Mouse (Mus musculus): ENCODE measurements around the gene Dhcr24. TPM values are rescaled to one million over a fixed set of nuclear protein-coding genes. Genes with fewer than 3 reads are reported as not detected.
A peak's percentile ranks its signal among the peaks of the same experiment; 100 is the strongest.

Gene Dhcr24
- polyA plus RNA-seq, 1 experiment: 86.9 TPM

DNA sequence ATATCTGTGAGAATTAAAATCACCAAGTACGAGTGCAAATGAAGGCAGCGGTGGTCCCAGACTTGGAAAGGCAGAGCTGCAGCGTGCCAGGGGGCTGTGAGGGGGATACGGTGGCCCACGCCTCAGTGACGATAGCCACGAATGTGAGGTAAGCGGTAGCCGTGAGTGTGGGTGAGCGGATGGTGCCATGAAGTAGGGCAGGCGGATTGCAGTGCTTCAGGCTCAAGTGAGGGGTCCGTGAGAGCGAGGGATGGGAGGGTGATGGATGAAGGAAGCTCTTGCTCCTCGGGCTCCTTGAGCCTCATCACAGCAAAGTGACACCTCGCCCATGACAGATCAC is 21.0 kb downstream of the Dhcr24 start:
- TF ChIP-seq GATA1 (IDR thresholded peaks at IDR 0.05; ENCODE audit: low read length): no peak

DNA sequence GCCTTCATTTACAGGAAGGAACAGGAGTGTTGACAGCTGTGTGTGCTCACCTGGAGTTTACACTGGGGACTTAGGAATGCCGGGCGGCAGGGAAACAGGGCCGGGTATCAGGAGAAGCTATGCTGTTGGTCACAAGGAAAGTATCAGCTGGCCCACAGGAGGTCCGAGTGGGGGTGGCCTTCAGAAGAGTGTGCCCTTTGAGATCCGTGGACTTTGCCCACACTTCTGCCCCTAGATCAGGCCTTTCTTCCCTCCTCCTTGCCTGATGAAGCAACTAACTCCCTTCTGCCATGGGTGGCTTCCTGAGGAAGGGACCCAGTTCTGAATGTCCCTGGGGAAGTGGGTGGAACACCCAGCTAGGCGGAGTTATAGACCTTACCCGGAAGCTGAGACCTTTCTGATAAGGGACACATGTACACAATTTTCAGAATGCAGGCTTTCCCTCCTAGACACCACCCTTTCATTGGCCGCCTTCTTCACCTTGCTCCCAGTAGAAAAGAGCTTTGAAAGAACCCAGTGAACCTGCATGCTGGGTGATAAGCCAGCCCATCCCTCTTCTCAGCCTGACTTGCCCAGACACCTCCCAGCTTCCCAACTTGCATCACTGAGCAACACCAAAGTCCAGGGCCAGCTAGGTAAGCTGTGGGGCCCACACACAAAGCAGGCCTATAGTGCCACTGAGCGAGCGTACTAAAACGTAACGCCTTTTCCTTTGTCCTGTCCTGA is 21.8 kb downstream of the Dhcr24 start:
- no peak for TF ChIP-seq GATA1 (IDR thresholded peaks at IDR 0.05; ENCODE audit: low read length)

DNA sequence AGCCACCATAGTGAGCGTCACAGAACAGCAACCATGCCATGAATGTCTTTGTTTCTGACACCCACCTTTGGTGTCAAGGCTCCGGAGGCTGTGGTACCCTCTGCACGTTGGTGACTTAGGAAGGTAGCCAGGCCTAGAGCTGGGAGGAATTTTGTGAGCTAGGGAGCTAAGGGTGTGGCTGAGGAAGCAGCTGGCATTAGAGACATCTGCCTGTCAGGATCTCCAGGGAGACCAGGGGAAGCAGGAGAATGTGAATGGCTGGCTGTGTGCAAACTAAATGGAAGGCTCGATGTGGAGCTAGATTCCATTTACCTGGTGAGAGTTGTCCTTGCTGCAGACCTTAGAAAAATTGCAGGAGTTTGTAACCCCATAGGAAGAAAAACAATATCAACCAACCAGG is 23.8 kb downstream of the Dhcr24 start:
- TF ChIP-seq GATA1 (IDR thresholded peaks at IDR 0.05; ENCODE audit: low read length): no peak

DNA sequence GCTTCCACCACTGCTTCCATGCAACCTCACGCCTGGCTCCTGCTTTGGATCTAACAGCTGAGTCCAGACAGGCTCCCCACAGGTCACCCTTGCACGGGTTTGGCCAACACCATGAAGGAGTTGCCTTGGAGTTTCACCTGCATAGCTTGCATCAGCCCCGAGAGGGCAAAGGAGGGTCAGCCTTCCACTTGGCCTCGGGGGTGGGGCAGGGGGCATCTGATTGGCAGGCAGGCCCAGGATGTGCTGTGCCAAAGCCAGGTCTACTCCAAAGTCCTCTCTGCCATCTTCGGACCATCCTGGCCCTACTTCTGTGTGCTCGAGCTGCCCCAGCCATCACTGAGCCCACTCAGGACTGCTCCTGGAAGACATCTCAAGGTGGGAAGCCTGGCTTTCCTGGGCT is 26.2 kb downstream of the Dhcr24 start:
- TF ChIP-seq GATA1 (IDR thresholded peaks at IDR 0.05; ENCODE audit: low read length): no peak

DNA sequence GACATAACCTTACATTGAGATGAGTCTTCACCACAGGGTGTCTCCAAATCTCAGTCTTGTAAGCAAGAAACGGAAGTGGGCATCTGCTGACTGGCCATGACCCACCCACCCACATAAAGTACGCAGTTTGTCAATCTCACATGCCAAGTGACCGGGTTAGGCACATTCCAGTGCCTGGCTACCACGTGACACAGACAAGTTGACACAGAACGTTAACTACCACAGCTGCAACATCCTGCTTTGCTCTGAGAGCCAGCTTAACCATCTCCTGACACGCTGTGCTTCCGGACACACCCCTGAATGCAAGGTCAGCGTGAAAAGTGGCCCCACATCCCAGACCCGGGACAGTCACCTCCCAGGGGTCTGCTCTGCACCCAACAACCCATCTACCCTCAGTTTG is 29.3 kb downstream of the Dhcr24 start:
- no peak for TF ChIP-seq GATA1 (IDR thresholded peaks at IDR 0.05; ENCODE audit: low read length)

DNA sequence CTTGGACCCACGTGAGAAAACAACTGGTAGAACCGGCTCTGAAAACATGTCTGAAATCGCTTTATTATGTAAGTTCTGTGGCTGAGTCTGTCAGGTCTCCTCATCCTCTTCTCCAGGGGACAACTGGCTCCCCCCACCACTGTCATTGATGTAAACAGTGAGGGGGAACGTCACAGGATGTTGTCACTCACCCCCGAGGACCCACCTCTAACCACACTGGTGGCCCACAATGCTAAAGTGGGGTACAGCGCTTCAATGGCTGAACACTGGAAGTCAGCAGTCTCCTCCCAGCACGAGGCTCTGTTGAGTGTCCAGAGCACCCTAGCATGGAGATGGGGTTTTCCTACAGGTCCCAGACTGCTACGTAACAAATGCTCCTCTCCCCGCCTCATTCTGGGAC is 30.0 kb downstream of the Dhcr24 start:
- TF ChIP-seq GATA1 (IDR thresholded peaks at IDR 0.05; ENCODE audit: low read length): no peak

DNA sequence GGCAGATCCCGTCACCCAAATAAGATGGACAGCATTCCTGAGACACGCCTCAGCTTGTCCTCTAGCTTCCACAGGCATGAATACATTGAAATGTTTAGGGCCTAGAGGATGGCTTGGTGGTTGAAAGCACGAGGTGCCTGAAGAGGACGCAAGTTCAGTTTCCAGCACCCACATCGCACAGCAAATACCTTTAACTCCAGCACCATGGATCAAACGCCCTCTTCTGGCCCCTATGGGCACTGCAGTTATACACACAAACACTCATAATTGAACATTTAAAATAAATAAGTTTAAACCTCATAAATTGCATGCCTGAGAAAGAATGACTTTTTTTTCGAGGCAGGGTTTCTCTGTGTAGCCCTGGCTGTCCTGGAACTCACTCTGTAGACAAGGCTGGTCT is 32.8 kb downstream of the Dhcr24 start:
- TF ChIP-seq GATA1 (IDR thresholded peaks at IDR 0.05; ENCODE audit: low read length): no peak

DNA sequence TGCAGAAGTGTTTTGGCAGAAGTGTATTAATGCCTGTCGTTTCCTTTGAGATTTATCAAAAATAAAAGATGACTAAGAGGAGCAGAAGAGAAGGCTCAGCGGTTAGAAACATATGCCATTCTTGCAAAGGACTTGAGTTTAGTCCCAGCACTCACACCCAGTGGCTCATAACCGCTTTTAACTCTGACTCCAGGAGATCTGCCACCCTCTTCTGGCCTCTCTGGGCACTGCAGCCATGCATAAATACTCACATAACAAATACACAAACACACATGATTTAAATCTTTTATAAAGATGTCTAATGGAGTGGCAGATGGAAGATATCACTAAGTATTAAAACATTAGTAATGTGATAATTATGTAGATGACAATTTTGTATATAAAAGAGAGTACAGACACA is 35.4 kb downstream of the Dhcr24 start:
- TF ChIP-seq GATA1 (IDR thresholded peaks at IDR 0.05; ENCODE audit: low read length): no peak

DNA sequence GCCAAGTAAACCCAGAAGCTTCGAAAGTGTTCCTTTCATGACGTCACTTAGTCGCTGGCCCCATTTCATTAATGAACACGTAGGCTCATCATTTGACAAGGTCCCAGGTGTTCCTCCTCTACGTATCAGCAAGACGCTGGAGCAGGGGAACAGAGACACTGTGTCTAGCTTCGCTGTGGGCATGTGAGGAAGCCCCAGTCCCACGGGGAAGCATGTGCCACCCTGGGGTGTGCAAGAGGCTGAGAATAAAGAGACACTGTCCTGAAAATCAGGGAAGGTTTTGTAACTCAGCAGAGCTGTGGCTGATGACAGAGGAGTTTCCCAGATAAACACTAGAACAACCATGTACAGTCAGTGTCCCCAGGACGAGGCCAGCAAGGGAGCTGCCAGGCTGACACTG is 36.2 kb downstream of the Dhcr24 start:
- no peak for TF ChIP-seq GATA1 (IDR thresholded peaks at IDR 0.05; ENCODE audit: low read length)

DNA sequence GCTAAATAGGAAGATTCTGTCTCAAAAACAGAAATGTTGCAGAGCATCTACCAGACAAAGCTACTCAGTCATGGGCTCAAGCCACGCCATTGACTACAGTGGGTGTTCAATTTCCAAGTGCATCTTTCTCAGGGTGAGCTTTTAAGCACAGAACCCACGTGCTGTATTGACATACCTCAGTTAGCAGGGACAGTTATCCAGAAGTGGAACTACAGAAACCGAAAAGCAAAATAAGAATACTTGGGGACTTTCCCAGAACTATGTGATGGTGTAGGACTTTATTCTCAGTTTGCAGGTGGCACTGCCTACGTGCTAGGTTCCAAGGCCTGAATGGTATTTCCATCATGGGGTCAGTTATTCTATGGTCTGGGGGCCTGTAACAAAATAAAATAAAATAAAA is 36.9 kb downstream of the Dhcr24 start:
- no peak for TF ChIP-seq GATA1 (IDR thresholded peaks at IDR 0.05; ENCODE audit: low read length)

DNA sequence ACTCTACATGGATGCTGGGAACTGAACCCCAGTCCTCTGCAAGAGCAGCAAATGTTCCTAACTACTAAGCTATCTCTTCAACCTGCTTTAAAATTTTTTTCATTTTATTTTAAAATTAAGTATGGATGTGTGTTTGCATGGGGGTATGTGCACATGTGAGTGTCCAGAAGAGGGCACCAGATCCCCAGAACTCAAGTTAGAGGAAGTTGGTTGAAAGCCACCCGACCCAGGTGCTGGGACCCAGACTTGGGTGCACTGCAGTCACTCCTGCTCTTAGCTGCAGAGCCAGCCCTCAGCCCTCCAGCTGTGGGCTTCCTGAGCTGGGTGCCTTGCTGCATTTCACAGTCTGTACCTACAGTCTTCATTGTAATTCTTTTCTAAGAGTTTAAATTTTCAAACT is 38.6 kb downstream of the Dhcr24 start:
- no peak for TF ChIP-seq GATA1 (IDR thresholded peaks at IDR 0.05; ENCODE audit: low read length)

DNA sequence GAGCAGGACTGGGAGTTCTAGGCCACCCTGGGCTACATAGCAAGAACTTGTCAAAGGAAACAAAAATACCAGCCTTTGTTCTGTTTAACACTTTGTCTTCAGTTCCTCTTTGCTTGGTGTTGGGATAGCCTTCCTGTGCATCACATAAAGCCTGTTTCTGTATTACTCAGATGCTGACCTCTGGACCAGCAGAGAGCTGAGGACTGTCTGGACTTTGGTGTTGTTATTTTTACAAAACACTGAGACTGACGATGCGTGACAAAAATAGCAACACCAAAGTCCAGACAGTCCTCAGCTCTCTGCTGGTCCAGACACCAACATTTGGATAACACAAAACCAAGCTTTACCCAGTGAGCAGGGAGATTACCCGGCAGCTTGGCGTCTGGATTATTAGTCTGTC is 39.9 kb downstream of the Dhcr24 start:
- TF ChIP-seq GATA1 (IDR thresholded peaks at IDR 0.05; ENCODE audit: low read length): no peak

DNA sequence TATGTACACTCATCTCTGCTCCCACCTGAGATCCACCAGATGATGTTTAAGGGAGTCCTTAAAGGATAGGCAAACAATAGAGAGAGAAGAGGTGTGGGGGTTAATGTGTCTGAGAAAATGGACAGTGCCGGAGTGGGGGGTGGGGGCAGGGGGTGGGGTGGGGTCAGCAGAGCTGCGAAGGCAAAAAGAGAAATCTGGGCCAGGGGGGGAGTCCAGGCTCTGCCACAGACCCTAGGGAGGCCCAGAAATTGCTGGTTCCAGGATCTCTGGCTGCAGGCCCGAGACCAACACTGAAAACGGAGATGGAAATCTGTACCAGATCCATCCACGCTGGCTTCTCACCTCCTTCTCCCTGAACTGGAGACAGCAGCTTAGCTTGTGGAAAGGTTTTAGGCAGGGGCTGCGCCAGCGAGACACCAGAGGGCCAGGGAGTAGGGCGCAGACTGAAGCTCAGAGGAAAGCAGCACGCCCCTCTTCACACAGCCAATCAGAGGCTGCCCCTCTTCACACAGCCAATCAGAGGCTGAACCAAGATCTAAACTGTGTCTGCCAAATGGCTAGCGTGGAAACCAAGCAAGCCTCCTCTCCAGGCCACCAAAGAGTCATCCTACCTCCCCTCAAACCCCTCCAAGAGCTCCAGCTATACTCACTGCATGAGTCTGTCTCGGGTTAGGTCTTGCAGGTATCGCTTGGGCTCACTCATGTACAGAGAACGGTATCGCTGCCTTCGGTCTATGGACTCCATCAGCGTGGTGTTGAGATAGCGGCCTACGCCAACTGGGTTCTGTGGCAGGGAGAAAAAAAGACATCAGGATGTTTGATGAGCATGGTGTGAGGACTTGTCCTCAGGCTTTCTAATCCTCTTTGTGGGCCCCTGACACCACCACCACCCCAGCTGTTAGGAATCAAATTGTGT is 46.1 kb downstream of the Dhcr24 start:
- no peak for TF ChIP-seq GATA1 (IDR thresholded peaks at IDR 0.05; ENCODE audit: low read length)

DNA sequence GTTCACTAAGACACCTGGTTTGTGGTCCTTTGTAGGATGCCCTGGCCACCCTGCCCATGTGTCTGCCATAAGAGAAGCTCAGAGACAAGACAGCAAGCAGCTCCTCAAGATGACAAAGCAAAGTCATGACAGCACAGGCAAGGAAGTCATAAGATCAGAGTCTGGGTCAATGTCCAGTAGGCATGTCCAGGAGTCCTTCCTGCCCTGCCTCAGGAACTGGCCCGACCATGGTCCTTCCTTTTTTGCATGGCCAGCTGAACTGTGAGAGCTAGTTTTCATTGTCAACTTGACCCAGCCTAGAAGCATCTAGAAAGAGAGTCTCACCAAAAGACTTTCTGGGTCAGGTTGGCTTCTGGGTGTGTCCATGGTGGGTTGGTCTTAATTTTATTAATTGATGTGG is 47.1 kb downstream of the Dhcr24 start:
- TF ChIP-seq GATA1 (IDR thresholded peaks at IDR 0.05; ENCODE audit: low read length): no peak

DNA sequence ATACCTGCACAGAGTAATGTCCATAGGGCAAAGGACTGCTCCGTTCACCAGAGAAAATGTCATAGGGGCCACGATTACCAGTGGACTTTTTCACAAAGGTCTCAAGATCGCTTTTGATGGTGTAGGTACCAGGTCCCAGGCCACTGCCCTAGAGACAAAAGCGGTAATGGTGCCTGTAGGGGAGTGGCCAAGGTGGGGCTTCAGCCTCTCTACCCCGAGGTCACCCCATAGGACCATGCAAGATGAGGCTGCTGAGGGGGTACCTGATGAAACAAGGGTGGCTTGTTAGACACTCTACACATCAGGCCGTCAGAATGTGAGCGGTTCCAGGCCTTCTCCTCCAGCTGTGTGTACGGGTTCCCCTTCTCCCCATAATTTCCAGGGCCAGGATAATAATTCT is 52.3 kb downstream of the Dhcr24 start:
- TF ChIP-seq GATA1 (IDR thresholded peaks at IDR 0.05; ENCODE audit: low read length): no peak

DNA sequence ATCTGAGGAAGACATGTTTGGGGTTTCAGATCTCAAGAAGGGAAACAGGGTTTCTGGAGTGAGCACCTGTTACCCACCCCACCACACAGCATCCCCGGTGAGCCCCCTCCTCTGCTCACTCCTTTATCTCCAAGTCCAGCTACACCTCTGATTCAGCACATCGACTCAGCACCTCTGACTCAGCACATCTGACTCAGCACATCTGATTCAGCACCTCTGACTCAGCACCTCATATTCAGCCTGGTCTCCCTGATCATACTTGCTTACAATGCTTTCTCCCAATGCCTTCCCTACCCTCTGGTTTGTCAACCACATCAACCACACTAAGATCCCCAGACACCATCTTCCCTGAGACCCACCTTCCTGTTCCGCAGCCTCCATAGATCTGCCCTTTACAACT is 52.7 kb downstream of the Dhcr24 start:
- peak; percentile 37 for TF ChIP-seq GATA1 (IDR thresholded peaks at IDR 0.05; ENCODE audit: low read length)
